Mouse (Mus musculus) B cell, adult (primary cell): ENCODE measurements around the gene Sinhcaf. TPM values are rescaled to one million over a fixed set of nuclear protein-coding genes. Genes with fewer than 3 reads are reported as not detected.

Experiments
- total RNA-seq: library from RNA; stranded (reverse); gene quantifications from 4 replicates; pipeline ENCODE4 v1.2.4, GENCODE M21; 2023; ENCODE audit not compliant: inconsistent age

Gene Sinhcaf
- total RNA-seq: 49.4 to 66.2 TPM (median 55.6 TPM) in 4 replicates

GRCm38 (mm10) chr6:148946409-148946742 lies at the start of gene Sinhcaf:
TSS of gene Sinhcaf (minus strand) at chr6:148946467.

GRCm38 (mm10) chr6:148895773-148896506 lies 50.3 kb downstream of the Sinhcaf start, which contains the start of gene Caprin2:
TSS of gene Caprin2 (minus strand) at chr6:148896237.

Other genes starting within 250 kb of the Sinhcaf start
- gene Ipo8, start 115.0 kb downstream of the Sinhcaf start, total RNA-seq: 42.1 to 51.5 TPM (median 45.1 TPM) in 4 replicates
- gene Caprin2, start 50.2 kb downstream of the Sinhcaf start, total RNA-seq: 9.6 to 14.8 TPM (median 10.8 TPM) in 4 replicates
- 75.2 to 91.7 TPM (median 78.9 TPM) in 4 replicates for gene Dennd5b, start 155.2 kb upstream of the Sinhcaf start, total RNA-seq
- gene Gm10203, start 183.7 kb upstream of the Sinhcaf start, total RNA-seq: not detected in 4 replicates
- gene Etfbkmt, start 193.4 kb upstream of the Sinhcaf start, total RNA-seq: 7.0 to 13.4 TPM (median 8.9 TPM) in 4 replicates
- gene Amn1, start 242.2 kb upstream of the Sinhcaf start, total RNA-seq: 27.3 to 32.0 TPM (median 28.9 TPM) in 4 replicates